In genomic region chr3:108495486-108495885, GRCm38 (mm10) we compare ENCODE assay signal across 17 mouse cellular contexts. TPM values are rescaled to one million over a fixed set of nuclear protein-coding genes. Genes with fewer than 3 reads are reported as not detected.
DNase-seq lines count a peak whose midpoint lies in the region; ATAC-seq lines count a peak whose summit lies in the region.
"Had no signal": no experiment of that assay in that cellular context is flagged by ENCODE, and none has a peak within 500 bp of the region (broad histone marks: within the 10 kb centered on the region; RNA-seq: fewer than 3 reads in every experiment).

No protein-coding gene starts in this region.

- no peaks in the 10 kb centered on the region for H3K27me3 ChIP-seq in hindbrain, embryonic 12.5 days
- no peaks in the 10 kb centered on the region for H3K27me3 ChIP-seq in hindbrain, embryonic 10.5 days (ENCODE audit: insufficient read depth, poor library complexity, severe bottlenecking)
- no peaks in the 10 kb centered on the region for H3K27me3 ChIP-seq in neural tube, embryonic 13.5 days
- H3K27me3 ChIP-seq in hindbrain, embryonic 15.5 days: no peaks in the 10 kb centered on the region

- H3K9me3 ChIP-seq in hindbrain, embryonic 12.5 days (replicated peaks): no peaks in the 10 kb centered on the region
- H3K9me3 ChIP-seq in hindbrain, embryonic 10.5 days: no peaks in the 10 kb centered on the region
- no peaks in the 10 kb centered on the region for H3K9me3 ChIP-seq in neural tube, embryonic 13.5 days
- no peaks in the 10 kb centered on the region for H3K9me3 ChIP-seq in hindbrain, embryonic 15.5 days
- H3K9me3 ChIP-seq: megakaryocyte, embryonic 14.5 days had no signal

- peaks cover 8% of the 10 kb centered on the region; the same call in 1 of the 2 replicates for H3K4me1 ChIP-seq in hindbrain, embryonic 12.5 days
- H3K4me1 ChIP-seq in hindbrain, embryonic 10.5 days (replicated peaks): peaks cover 36% of the 10 kb centered on the region
- H3K4me1 ChIP-seq in neural tube, embryonic 13.5 days (replicated peaks): peaks cover 27% of the 10 kb centered on the region
- peaks cover 14% of the 10 kb centered on the region for H3K4me1 ChIP-seq in hindbrain, embryonic 15.5 days (replicated peaks)
- H3K4me1 ChIP-seq: megakaryocyte, embryonic 14.5 days had no signal

- ATAC-seq in hindbrain, embryonic 12.5 days (ENCODE audit: low FRiP score): peak; percentile 46; the same call in 1 of the 2 replicates
- ATAC-seq in neural tube, embryonic 13.5 days (ENCODE audit: low read depth): 0 out of 2 replicates have a peak, but pooled peaks have one; percentile 21
- ATAC-seq in hindbrain, embryonic 15.5 days (ENCODE audit: low FRiP score, low read depth): peak; percentile 40; the same call in 1 of the 2 replicates
- ATAC-seq in activated CD4-positive, CD25-positive, alpha-beta regulatory T cell, adult 4 months: no peak

- no peaks in the 10 kb centered on the region for H3K36me3 ChIP-seq in hindbrain, embryonic 12.5 days
- H3K36me3 ChIP-seq in hindbrain, embryonic 10.5 days: no peaks in the 10 kb centered on the region
- H3K36me3 ChIP-seq in neural tube, embryonic 13.5 days: no peaks in the 10 kb centered on the region
- H3K36me3 ChIP-seq in hindbrain, embryonic 15.5 days: no peaks in the 10 kb centered on the region

- 48% methylated on average over 4 of the region's 4 CpGs for whole genome bisulfite sequencing in hindbrain, embryonic 12.5 days
- 48% methylated on average over 4 of the region's 4 CpGs for WGBS in hindbrain, embryonic 10.5 days
- 34% methylated on average over 4 of the region's 4 CpGs for WGBS in neural tube, embryonic 13.5 days
- WGBS in hindbrain, embryonic 15.5 days: 35% methylated on average over 4 of the region's 4 CpGs

- DNase-seq in hindbrain, embryonic 10.5 days (ENCODE audit: low spot score): no peak
- DNase-seq in neural tube, embryonic 10.5 days (ENCODE audit: extremely low spot score, low spot score): no peak
- DNase-seq in left cerebral cortex, adult 9 months (ENCODE audit: low spot score in 2 of 2): no peak
- DNase-seq in heart, adult 18-20 months: no peak
- DNase-seq: adrenal gland, postnatal 25 days; heart, postnatal 36 days had no signal

- no peak overlapping the region for H3K27ac ChIP-seq in hindbrain, embryonic 12.5 days
- no peak overlapping the region for H3K27ac ChIP-seq in hindbrain, embryonic 10.5 days
- 0 out of 2 replicates have a peak overlapping the region, but pooled peaks have one; percentile 6 for H3K27ac ChIP-seq in neural tube, embryonic 13.5 days (replicated peaks)
- peak overlapping the region; percentile 6; the same call in 1 of the 2 replicates for H3K27ac ChIP-seq in hindbrain, embryonic 15.5 days (replicated peaks)
- H3K27ac ChIP-seq: left cerebral cortex, adult 2 months had no signal

- H3K9ac ChIP-seq in hindbrain, embryonic 12.5 days: no peak overlapping the region
- no peak overlapping the region for H3K9ac ChIP-seq in neural tube, embryonic 13.5 days
- no peak overlapping the region for H3K9ac ChIP-seq in hindbrain, embryonic 15.5 days

- no peak overlapping the region for H3K4me2 ChIP-seq in hindbrain, embryonic 12.5 days (replicated peaks)
- H3K4me2 ChIP-seq in neural tube, embryonic 13.5 days: no peak overlapping the region
- H3K4me2 ChIP-seq in hindbrain, embryonic 15.5 days: no peak overlapping the region
- H3K4me2 ChIP-seq: heart, embryonic 11.5 days; liver, embryonic 11.5 days had no signal

- no peak overlapping the region for H3K4me3 ChIP-seq in hindbrain, embryonic 12.5 days
- no peak overlapping the region for H3K4me3 ChIP-seq in hindbrain, embryonic 10.5 days
- no peak overlapping the region for H3K4me3 ChIP-seq in neural tube, embryonic 13.5 days
- no peak overlapping the region for H3K4me3 ChIP-seq in hindbrain, embryonic 15.5 days
- H3K4me3 ChIP-seq: left cerebral cortex, adult 2 months; megakaryocyte, embryonic 14.5 days had no signal

RNA-seq across cellular contexts. Expression of gene 1700013F07Rik, which starts 38.5 kb away (rescaled TPM):
- 1.2 and 2.2 TPM in 2 replicates for polyA plus RNA-seq in hindbrain, embryonic 12.5 days (2016; fragmentation: Nextera tagmentation; extraction: Ambion mirVana)
- 0.50 and 2.6 TPM in 2 replicates for polyA plus RNA-seq in hindbrain, embryonic 10.5 days (2016; fragmentation: Nextera tagmentation; extraction: Ambion mirVana)
- 0.42 TPM in 1 of 2 replicates, not detected in the other for polyA plus RNA-seq in neural tube, embryonic 13.5 days (2015; fragmentation: Nextera tagmentation; extraction: Ambion mirVana)
- 2.4 and 2.5 TPM in 2 replicates for polyA plus RNA-seq in hindbrain, embryonic 15.5 days (2015; fragmentation: Nextera tagmentation; extraction: Ambion mirVana)
- not detected for polyA plus RNA-seq in activated CD4-positive, CD25-positive, alpha-beta regulatory T cell, adult 4 months (2017; shearing (Covaris generic))
- not detected for total RNA-seq in heart, adult 18-20 months (2021)
- total RNA-seq: adrenal gland, postnatal 25 days; ES-E14; heart, postnatal 36 days had no signal
- polyA plus RNA-seq: C2C12; heart, embryonic 11.5 days; liver, embryonic 11.5 days; neural tube, embryonic 11.5 days had no signal

RNA-seq across cellular contexts. Expression of gene 5330417C22Rik, which starts 40.9 kb away (rescaled TPM):
- polyA plus RNA-seq in hindbrain, embryonic 12.5 days (2016; fragmentation: Nextera tagmentation; extraction: Ambion mirVana): 3.1 and 5.9 TPM in 2 replicates
- polyA plus RNA-seq in hindbrain, embryonic 10.5 days (2016; fragmentation: Nextera tagmentation; extraction: Ambion mirVana): 1.4 and 2.3 TPM in 2 replicates
- 6.9 and 10.6 TPM in 2 replicates for polyA plus RNA-seq in neural tube, embryonic 13.5 days (2015; fragmentation: Nextera tagmentation; extraction: Ambion mirVana)
- polyA plus RNA-seq in hindbrain, embryonic 15.5 days (2015; fragmentation: Nextera tagmentation; extraction: Ambion mirVana): 15.1 and 18.9 TPM in 2 replicates
- 1 to 10 TPM; 1.2 to 1.4 TPM for polyA plus RNA-seq in activated CD4-positive, CD25-positive, alpha-beta regulatory T cell, adult 4 months (2017; shearing (Covaris generic))
- total RNA-seq in heart, adult 18-20 months (2021): 1 to 10 TPM in 1 of 2 experiments, under 1 TPM in 1; 0.30 to 1.6 TPM
- total RNA-seq: heart, postnatal 36 days had no signal

RNA-seq across cellular contexts. Expression of gene Sars, which starts 50.5 kb away (rescaled TPM):
- polyA plus RNA-seq in hindbrain, embryonic 12.5 days (2016; fragmentation: Nextera tagmentation; extraction: Ambion mirVana): 186 and 188 TPM in 2 replicates
- polyA plus RNA-seq in hindbrain, embryonic 10.5 days (2016; fragmentation: Nextera tagmentation; extraction: Ambion mirVana): 161 and 177 TPM in 2 replicates
- 210 and 223 TPM in 2 replicates for polyA plus RNA-seq in neural tube, embryonic 13.5 days (2015; fragmentation: Nextera tagmentation; extraction: Ambion mirVana)
- 197 and 219 TPM in 2 replicates for polyA plus RNA-seq in hindbrain, embryonic 15.5 days (2015; fragmentation: Nextera tagmentation; extraction: Ambion mirVana)
- polyA plus RNA-seq in activated CD4-positive, CD25-positive, alpha-beta regulatory T cell, adult 4 months (2017; shearing (Covaris generic)): 100 to 1,000 TPM; 146 to 151 TPM
- 10 to 100 TPM; 80.2 to 89.6 TPM for total RNA-seq in heart, adult 18-20 months (2021)

Comparison
In these comparisons a context has a peak if more than half of its experiments do, and no peak if none do; other contexts are left out.
1. H3K27ac ChIP-seq: peak in neural tube, embryonic 13.5 days (single experiment) and hindbrain, embryonic 15.5 days (single experiment); none in hindbrain, embryonic 12.5 days (single experiment) and hindbrain, embryonic 10.5 days (single experiment).